Mouse (Mus musculus): Measurements from ENCODE around the gene Eme1.

Gene Eme1

DNA sequence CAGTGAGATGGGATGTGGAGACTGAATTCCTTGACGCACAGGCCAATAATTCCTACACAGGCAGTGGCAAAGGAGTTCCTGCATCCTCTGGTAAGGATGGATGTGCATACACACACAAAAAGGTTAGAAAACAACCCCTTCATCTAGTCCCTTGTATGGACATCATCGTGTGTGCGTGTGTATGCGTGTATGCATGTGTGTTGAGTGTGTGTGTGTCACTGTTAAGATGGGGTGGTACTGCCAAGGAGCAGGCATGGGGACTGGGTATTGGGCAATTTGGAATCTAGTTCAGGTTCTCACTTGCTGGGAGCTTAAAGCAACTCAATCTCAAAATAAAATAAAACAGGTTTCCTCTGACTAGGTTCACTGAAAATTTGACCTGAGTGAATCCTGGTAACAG lies 7.3 kb downstream of the Eme1 start:
- no peak for DNase-seq (ENCODE audit: low spot score)

DNA sequence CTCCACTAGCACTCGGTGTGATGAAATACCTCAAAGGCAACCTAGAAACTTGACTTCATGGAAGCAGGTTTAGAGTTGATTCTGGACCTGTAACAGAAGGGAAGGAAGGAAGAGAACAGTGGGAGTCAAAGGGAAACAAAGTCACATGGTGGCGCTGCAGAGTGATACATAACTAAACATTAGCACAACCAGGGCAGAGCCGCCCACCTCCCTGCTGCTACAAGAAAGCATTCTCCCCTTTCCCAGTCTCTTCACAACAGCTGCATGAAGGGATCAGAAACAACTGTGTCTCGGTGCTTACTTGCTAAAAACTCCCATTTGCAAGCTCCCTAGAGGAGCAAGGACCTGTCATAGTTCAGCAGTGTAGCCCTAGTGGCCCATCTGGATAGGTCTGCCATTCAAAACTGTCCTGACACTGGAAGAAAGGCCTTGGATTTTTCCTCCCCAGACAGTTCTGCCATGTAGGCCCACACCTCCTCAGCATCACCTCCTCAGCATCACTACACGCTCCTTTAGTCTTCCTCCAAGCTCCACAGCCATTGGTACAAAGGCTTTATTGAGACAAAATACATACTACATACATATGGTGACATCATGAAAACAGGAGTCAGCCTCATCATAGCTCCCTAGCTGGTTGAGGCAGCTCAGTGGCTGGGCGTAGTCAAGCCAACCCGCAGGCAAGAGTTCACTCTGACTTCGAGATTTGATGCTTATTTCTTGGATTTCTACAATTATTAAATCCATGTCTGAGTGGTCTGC lies 9.1 kb downstream of the Eme1 start:
- DNase-seq (ENCODE audit: low spot score) = no peak

DNA sequence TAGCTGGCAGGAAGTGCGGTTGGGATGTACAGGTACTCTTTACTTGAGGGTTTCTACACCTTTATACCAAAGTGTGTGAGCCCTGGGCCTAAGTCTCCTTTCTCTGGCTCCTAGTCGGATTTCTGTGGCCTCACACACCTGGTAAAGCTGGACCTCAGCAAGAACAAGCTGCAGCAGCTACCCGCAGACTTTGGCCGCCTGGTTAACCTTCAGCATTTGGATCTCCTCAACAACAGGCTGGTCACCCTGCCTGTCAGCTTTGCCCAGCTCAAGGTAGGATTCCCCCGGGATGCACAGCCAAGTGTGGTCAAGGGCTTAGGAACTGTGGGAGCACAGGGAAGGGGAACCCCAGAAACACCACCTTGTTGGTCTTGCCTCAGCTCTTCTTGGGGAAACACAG lies 19.3 kb downstream of the Eme1 start:
- DNase-seq (ENCODE audit: low spot score) = no peak

DNA sequence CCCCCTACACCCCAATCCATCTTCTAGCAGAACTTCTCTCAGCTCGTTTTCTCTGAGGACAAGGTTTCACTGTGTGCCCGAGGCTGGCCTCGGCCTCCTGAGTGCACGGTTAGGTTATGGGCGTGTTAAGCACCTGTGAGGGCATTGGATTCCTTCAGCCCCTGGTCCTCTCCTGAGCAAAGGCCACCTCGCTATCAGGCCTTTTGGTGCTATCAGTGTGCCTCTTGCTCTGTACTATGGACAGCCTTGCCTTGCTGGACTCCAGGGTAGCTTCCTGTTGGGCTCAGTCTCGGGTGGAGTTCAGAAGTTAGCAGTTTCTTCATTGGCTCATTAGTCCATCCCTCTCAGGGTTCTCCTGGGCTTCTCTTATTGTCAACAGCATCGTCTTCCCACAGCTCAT lies 20.8 kb downstream of the Eme1 start:
- DNase-seq (ENCODE audit: low spot score) = no peak

DNA sequence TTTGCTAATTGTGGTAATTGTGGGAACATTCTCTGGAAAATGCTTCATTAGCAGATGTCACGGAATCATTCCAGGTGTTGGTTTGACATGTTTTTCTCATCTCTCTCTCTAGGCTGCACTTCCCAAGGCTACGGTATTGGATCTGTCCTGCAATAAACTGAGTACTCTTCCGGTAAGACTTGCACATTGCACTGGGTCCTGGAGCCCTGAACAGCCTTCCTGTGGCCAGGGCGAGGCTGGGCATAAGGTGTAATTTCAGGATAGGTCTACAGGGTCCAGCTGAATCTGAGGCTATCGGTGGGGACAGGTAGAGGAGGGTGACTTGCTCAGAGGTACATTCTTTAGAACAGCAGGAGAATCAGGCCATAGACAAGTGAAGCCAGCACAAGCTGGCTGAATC lies 21.8 kb downstream of the Eme1 start:
- no peak for DNase-seq (ENCODE audit: low spot score)

DNA sequence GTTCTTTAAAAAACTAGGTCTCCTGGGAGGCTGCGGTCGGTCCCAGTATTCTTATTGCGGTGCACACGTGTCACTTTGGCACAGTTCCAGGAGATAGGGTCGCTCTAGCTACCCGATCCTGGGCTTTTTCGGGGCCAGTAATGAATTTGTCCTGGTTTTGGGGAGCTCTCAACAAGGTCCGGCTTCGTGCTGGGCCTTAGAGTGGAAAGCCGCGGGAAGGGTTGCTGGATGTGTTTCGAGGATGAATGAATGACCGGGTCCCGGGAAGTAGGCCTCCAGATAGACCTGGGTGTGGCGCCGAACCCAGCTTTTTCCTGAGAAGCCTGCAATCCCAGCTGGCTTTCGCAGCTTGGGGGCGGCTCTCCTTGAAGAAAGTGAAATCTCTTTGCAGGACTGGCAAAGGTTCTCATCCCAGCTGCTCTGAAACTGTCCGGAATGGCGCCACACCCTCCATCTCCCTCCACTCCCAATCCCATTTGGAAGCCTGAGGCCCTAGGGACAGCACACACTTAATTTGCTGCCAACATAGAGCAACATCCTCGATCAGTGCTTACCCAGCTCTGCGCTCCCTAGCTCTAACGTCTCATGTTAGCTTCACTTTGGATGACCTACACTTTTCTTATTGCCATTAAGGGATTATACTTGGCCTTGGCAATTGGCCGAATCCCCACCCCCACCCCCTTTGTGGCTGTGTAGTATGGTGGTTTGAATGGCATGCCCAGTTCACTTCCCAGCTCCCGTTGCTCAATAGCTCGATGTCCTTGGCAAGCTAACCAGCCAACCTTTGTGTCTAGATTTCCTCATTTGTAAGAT lies 23.4 kb downstream of the Eme1 start:
- DNase-seq (ENCODE audit: low spot score) = peak; percentile 97

DNA sequence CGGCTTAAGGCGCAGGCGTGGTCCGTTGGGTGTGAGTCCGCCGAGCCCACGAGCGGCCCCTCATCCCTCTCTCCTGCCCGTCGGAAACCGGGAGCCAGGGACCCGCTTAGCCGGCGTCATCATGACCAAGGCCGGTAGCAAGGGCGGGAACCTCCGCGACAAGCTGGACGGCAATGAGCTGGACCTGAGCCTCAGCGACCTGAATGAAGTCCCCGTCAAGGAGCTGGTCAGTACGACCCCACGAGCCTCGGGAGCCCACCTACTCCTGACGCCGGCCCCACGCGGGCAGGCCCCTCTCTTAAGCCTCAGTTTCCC lies 23.9 kb downstream of the Eme1 start:
- DNase-seq (ENCODE audit: low spot score) = no peak

DNA sequence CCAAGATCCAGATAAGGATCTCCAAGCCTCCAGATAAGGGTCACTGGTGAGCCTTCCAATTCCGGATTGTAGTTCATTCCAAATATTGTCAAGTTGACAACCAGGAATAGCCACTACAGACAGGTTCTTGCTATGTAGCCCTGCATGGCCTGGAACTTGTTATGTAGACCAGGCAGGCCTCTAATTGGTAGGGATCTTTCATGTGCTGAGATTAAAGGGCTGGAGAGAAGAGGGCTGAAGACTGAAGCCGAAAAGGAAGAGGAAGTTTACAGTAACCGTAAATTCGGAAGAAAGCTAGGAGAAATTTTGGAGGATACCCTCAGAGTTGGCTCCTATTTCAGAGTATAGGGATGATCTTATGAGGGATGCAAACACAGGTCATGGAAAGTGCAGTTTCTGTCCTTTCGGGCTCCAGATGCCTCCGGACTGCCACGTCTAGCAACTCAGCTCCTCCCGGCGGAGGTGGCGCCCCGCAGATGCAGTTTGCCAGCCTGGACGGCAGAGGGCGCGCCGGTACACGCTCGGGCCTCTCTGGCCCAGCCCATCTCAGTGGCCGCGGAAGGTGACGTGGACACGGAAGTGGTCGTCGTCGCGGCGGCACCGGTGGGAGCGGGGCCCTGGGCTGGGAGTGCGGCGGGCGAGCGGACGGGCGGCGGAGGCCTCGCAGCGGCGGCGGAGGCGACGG lies 24.4 kb downstream of the Eme1 start, which contains the start of gene Lrrc59:
Lrrc59 (plus strand) TSS at position 569 of the 685 bp plus-strand sequence.
- peak; percentile 91 for DNase-seq (ENCODE audit: low spot score)

DNA sequence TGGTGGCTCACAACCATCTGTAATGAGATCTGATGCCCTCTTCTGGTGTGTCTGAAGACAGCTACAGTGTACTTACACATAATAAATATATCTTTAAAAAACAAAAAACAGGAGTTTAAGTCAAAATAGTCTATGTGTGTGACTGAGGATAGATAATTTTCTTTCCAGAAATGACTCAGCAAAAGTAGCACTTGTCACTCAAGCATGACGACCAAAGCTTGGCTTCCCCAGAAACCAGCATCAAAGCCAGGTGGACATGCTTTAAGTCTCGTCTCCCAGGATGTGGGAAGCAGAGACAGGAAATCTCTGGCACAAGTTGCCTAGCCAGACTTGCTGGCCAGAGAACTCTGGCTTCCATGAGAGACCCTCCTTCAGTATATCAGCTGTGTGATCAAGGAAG lies 31.6 kb downstream of the Eme1 start:
- DNase-seq (ENCODE audit: low spot score) = no peak

DNA sequence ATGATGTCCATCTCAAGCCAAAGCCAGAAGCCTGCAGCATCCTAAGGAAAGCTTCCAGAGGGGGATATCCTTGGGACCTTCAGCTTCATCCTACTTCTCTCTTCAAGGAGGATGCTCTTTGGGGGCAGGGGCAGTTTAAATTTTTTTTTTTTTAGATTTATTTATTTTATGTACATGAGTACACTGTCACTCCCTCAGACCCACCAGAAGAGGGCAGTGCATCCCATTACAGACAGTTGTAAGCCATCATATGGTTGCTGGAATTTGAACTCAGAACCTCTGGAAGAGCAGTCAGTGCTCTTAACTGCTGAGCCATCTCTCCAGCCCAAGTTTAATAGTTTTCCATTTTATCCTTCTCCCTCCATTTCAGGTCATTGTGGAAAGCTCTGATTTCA lies 32.3 kb downstream of the Eme1 start:
- no peak for DNase-seq (ENCODE audit: low spot score)

DNA sequence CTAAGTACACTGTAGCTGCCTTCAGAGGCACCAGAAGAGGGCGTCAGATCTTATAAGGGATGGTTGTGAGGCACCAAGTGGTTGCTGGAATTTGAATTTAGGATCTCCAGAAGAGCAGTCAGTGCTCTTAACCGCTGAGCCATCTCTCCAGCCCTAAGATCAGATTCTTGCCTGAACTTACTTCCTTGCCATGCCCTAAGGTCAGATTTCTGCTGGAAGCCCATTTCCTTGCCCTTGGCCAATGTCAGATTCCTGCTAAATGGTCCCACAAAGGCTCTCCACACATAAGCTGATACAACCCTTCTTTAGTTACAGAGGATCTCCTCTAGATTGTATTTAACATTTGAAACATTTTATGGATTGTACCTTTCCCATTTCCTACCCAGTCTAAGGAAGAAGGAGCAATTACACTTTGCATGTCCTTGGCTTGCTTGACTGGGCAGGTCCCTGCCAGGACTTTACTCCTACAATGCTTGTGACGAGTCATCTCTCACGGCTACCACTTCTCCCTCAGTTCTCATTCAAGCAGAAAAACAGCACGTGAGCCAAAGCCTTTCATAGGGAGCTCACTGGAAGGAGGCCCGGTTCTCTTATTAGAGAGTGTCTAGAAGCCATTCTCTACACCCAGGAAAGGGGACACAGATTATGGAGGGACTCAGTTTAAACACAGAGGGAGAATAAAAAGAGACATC lies 32.9 kb downstream of the Eme1 start:
- peak; percentile 74 for DNase-seq (ENCODE audit: low spot score)

DNA sequence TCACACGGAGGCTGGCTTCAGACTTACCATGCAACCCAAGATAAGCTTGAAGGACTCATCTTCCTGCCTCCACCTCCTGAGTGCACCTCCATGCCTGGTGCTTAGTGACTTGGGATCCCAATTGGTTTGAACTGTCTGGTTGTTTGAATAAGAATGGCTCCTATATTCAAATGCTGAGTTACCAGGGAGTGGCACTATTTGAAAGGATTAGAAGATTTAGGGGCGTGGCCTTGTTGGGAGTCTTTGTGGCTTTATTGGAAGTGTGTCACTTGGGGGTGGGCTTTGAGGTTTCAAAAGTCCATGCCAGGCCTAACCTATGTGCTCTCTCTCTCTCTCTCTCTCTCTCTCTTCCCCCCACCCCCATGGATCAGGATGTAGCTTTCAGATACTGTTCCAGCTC lies 36.1 kb downstream of the Eme1 start:
- no peak for DNase-seq (ENCODE audit: low spot score)

DNA sequence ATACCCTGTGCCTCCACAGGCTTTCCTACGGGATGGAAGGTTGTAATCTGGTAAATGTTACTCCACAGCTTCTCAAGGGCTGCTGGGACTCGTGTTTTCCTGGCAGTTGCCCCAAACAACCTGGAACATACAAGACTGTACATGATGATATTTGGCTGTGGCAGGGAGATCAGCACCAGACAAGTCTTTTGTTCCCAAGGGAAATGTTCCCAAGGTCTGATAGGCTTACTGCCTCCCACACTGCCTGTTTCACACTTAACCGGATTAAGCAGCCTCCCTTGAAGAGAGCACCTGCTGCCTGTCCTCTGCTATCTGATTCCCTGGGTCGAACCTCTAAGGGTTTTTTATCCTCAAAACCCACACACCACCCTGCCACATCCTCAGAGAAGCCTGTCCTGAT lies 38.3 kb downstream of the Eme1 start:
- DNase-seq (ENCODE audit: low spot score) = peak; percentile 42

DNA sequence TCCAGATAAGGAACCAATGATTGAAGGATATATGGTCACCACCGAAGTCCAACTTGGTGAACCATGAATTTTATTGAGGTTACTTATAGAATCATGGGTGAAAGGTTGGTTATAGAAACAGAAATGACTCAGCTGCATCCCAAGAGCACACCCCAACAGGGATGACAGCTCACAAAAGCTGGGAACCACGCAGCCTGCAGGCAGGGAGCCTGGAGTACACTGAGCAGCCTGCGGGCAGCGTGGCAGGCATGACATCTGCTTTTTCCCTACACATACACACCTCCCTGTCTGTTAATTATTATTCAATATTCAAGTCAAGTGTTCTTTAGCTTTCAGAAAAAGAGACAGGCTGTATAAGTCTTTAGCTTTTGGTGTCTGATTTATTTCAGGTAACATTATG lies 39.2 kb downstream of the Eme1 start:
- no peak for DNase-seq (ENCODE audit: low spot score)

DNA sequence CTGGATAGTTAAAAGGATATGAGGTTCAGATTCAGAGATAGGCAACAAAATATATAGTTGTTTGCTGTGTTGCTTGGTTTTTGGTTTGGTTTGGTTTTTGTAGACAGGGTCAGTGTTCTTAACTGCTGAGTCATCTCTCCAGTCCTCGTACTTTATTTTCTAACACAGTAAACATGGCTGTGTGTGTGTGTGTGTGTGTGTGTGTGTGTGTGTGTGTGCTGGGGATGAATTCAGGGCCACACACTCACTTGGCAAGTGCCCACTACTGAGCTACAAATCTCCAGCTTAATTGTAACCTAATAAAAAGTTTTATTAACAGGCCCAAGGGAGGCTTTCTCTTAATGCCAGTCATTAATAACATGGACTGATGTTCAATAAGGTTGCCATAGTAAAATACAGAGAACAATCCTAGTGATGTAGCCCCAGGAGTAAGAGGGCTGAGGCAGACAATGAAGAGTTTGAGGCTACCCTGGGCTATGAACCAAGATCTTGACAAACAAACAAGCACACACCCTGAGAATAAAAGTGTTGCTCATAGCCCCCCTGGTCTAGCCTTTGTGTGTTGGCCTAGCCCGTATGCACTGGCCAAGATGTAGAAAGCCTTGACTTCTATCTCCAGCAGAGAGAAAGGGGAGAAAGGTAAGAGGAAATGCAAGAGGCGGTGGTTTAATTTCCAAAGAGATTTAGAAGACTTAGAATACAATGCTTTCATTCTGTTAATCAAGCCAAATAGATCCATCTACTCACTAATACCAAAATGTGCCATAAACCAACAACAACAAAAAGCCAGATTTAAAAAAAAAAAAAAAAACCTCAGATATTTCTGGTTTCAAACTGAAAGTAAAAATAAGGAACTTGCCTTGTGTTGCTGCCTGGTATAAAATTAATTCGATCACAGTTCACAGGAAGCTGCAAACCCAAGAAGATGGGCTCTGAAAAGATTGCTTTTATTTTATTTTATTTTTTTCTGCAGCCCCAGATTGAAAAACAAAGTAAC lies 42.7 kb downstream of the Eme1 start:
- peak; percentile 49 for DNase-seq (ENCODE audit: low spot score)

DNA sequence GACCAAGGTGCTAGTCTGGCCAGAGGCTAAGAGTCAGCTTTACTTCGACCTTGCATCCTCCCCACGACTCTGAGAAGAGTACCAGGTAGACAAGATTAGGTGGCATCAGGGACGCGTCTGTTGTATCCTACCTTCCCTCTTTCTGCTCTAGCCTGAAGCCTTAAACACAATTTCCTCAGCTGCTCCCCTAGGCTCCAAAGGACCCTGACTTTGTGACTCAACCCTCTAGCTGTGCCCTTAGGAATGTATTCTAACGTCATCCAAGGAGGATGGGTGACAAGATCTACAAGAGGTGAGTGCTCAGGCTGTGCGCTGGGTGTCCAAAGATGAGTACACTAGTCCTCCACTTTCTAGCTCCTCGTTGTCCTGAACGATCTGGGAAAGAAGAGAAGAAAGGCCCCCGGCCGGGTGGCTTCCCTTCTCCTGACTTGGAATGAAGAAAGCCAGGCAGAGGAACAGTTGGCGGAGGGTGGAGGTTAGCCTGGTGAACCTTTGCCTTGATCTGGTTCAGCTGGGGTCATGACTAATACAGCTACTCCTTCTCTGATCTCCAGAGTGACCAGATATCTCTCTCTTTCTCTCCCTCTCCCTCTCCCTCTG lies 51.3 kb downstream of the Eme1 start:
- DNase-seq (ENCODE audit: low spot score) = peak; percentile 28

DNA sequence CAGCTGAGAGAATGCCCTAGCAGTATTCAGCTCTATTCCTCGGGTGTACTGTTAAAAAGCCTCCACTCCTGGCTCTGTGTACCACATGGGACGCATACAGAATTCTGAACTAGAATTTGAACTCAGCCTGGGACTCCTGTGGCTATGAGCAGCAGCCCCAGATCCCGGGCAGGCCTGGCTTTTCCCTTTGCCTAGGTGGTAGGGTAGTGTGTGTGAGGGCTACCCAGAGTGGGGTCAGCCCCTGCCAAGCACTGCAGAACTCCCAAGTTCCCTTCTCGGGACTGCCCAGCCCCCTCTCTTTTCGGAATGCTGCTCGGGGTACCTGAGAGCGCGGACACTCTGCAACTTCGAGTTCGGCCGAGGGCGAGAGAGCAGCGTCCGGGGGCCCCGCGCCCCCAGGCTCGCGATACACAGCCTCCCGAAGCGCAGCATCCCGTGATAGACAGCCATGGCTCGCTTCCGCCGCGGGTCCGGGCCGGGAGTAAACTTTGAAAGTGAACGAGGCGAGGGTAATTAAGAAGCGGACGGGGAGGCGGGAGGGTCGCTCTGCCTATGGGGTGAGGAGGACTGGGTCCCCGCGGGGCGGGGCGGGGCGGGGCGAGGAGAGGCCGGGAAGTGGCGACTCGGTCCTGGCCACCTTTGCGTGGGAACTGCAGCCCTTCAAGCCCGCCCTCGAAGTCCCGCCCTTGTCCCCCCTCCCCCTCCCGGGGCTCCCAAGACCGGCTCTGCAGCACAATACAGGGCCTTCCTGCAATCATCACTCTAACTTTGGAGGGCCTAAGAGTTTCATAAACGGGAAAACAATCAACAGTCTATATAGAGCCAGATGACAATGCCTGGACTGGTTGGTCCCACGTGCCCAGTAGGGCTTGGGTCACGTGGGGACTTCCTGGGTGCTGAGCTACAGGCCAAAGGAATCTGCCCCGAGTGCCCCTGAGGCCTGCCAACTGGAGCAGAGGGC lies 52.2 kb downstream of the Eme1 start, which contains the start of gene Acsf2:
Acsf2 (minus strand) TSS at position 551 of the 961 bp plus-strand sequence.
- DNase-seq (ENCODE audit: low spot score) = peak; percentile 83

DNA sequence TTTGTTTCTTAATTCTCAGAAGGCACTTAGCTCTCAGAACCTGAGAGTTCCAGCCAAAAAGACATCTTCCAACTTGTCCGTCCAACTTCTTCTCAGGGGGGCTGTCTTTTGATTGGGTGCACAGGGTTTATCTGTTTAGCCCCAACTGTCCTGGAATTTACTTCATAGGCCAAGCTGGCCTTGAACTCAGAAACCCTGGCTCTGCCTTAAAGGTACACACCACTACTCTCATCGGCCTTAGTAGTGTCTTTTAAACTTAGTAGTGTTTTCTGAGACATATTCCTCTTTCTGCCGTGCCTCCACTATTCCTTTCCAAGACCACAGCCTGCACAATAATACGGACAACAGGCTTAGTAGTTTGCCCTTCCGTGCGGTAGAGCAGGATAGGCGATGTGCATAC lies 53.3 kb downstream of the Eme1 start:
- DNase-seq (ENCODE audit: low spot score) = no peak

DNA sequence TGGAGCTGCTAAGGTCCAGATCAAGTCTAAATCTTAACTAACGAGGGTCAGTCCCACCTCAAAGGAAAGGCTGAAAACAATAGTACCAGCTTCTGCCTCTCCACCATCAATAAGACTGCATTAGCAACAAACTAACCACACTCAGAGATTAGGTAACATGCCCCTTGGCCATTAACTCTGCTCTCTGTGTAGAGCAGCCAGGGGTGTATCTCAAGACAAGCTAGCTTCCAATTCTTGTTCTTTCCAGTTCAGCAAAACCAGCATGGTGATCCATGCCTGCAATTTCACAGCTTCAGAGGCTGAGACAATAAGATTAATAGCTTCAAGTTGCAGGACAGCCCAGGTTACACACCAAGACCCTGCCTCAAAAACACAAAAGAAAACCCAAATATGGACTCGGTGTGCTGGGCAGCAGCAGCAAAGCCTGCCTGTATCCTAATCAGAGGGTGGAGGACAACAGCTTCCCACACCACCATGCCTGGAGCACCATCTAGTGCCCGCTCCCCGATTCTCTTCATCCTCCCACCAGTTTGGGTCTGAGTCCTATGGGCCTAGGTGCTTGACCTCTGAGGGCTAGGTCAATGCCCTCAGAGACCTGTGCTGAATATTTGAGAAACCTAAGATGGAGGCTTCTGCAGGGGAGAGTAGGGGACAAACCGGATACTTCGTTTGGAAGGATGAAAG lies 55.2 kb downstream of the Eme1 start:
- peak; percentile 44 for DNase-seq (ENCODE audit: low spot score)
